Comparison of ENCODE assay signal across 8 mouse cellular contexts in genomic region chr12:108239441-108239840, GRCm38 (mm10). TPM values are rescaled to one million over a fixed set of nuclear protein-coding genes. Genes with fewer than 3 reads are reported as not detected.
A peak's percentile ranks its signal among the peaks of the same experiment; 100 is the strongest.
DNase-seq lines count a peak whose midpoint lies in the region; ATAC-seq lines count a peak whose summit lies in the region.

No protein-coding gene starts in this region.

- H3K36me3 ChIP-seq in embryonic facial prominence, embryonic 11.5 days (replicated peaks; ENCODE audit: control insufficient read depth, insufficient read depth, low read depth, low read length) = no peaks in the 10 kb centered on the region
- H3K36me3 ChIP-seq in heart, embryonic 16.5 days (ENCODE audit: control insufficient read depth, insufficient read depth) = no peaks in the 10 kb centered on the region
- H3K36me3 ChIP-seq in midbrain, embryonic 11.5 days (ENCODE audit: control insufficient read depth, insufficient read depth, low read length) = no peaks in the 10 kb centered on the region

- H3K9me3 ChIP-seq in embryonic facial prominence, embryonic 11.5 days (replicated peaks; ENCODE audit: control insufficient read depth, low read length) = no peaks in the 10 kb centered on the region
- H3K9me3 ChIP-seq in heart, embryonic 16.5 days (replicated peaks; ENCODE audit: control insufficient read depth, low read length) = no peaks in the 10 kb centered on the region
- no peaks in the 10 kb centered on the region for H3K9me3 ChIP-seq in midbrain, embryonic 11.5 days (ENCODE audit: control insufficient read depth, low read length)

- H3K4me2 ChIP-seq in embryonic facial prominence, embryonic 11.5 days (ENCODE audit: low read depth, low read length) = no peak overlapping the region
- H3K4me2 ChIP-seq in heart, embryonic 16.5 days (ENCODE audit: low read depth, low read length) = no peak overlapping the region; the same call in 1 of the 2 replicates
- H3K4me2 ChIP-seq in midbrain, embryonic 11.5 days = peak overlapping the region; percentile 21; the same call in 1 of the 2 replicates

- no peak overlapping the region for H3K27ac ChIP-seq in embryonic facial prominence, embryonic 11.5 days (replicated peaks; ENCODE audit: low read depth, low read length)
- H3K27ac ChIP-seq in heart, embryonic 16.5 days (ENCODE audit: low read length) = peak overlapping the region; percentile 82
- H3K27ac ChIP-seq in midbrain, embryonic 11.5 days (ENCODE audit: low read depth, low read length) = peak overlapping the region; percentile 89

- peaks cover 11% of the 10 kb centered on the region for H3K4me1 ChIP-seq in embryonic facial prominence, embryonic 11.5 days (ENCODE audit: control insufficient read depth, insufficient read depth, low read length)
- H3K4me1 ChIP-seq in heart, embryonic 16.5 days (ENCODE audit: control insufficient read depth, insufficient read depth, low read length) = peaks cover 84% of the 10 kb centered on the region
- H3K4me1 ChIP-seq in midbrain, embryonic 11.5 days (ENCODE audit: control insufficient read depth, insufficient read depth, low read length) = peaks cover 64% of the 10 kb centered on the region

- DNase-seq in ovary, adult 18-20 months (ENCODE audit: low spot score) = peak; percentile 46
- DNase-seq in ovary, postnatal 10 days (ENCODE audit: low spot score) = no peak
- DNase-seq in embryonic facial prominence, embryonic 11.5 days (ENCODE audit: low spot score) = peak; percentile 35
- DNase-seq in layer of hippocampus, adult 9-10 months (ENCODE audit: low spot score) = peak; percentile 62
- no peak for DNase-seq in midbrain, embryonic 11.5 days (ENCODE audit: low spot score, missing footprints)
- no peak for DNase-seq in thymus, postnatal 10 days (ENCODE audit: low spot score in 2 of 2)
- no peak for DNase-seq in testis, postnatal 10 days (ENCODE audit: low spot score)

- no peak overlapping the region for H3K4me3 ChIP-seq in embryonic facial prominence, embryonic 11.5 days (ENCODE audit: low read depth, low read length)
- no peak overlapping the region for H3K4me3 ChIP-seq in heart, embryonic 16.5 days (ENCODE audit: low read length)
- H3K4me3 ChIP-seq in midbrain, embryonic 11.5 days (ENCODE audit: low read depth, low read length) = no peak overlapping the region

- ATAC-seq in embryonic facial prominence, embryonic 11.5 days (replicated peaks; ENCODE audit: insufficient number of reproducible peaks, low FRiP score, low TSS enrichment, low read depth) = no peak
- peak; percentile 35 for ATAC-seq in heart, embryonic 16.5 days (replicated peaks; ENCODE audit: extremely low read depth, insufficient read depth, low FRiP score)
- peak; percentile 13; the same call in 1 of the 2 replicates for ATAC-seq in midbrain, embryonic 11.5 days (ENCODE audit: low FRiP score)

- H3K27me3 ChIP-seq in embryonic facial prominence, embryonic 11.5 days (ENCODE audit: control insufficient read depth, insufficient read depth, low read length) = no peaks in the 10 kb centered on the region
- H3K27me3 ChIP-seq in heart, embryonic 16.5 days (ENCODE audit: control insufficient read depth, insufficient read depth, low read length) = no peaks in the 10 kb centered on the region
- H3K27me3 ChIP-seq in midbrain, embryonic 11.5 days (ENCODE audit: control insufficient read depth, insufficient read depth, low read length) = no peaks in the 10 kb centered on the region

- 0 out of 2 replicates have a peak overlapping the region, but pooled peaks have one; percentile 10 for H3K9ac ChIP-seq in embryonic facial prominence, embryonic 11.5 days (replicated peaks; ENCODE audit: low read length)
- H3K9ac ChIP-seq in heart, embryonic 16.5 days (ENCODE audit: low read length) = peak overlapping the region; percentile 52
- H3K9ac ChIP-seq in midbrain, embryonic 11.5 days (ENCODE audit: low read length) = no peak overlapping the region; the same call in 1 of the 2 replicates

- 66% methylated on average over 5 of the region's 5 CpGs for WGBS in embryonic facial prominence, embryonic 11.5 days
- WGBS in heart, embryonic 16.5 days = 21% methylated on average over 5 of the region's 5 CpGs
- 31% methylated on average over 5 of the region's 5 CpGs for WGBS in midbrain, embryonic 11.5 days

RNA-seq across cellular contexts. Expression of gene Ccdc85c, which starts 35.8 kb away (rescaled TPM):
- polyA plus RNA-seq in embryonic facial prominence, embryonic 11.5 days (2014; fragmentation: Nextera tagmentation; extraction: Ambion mirVana) = 8.4 and 9.8 TPM in 2 replicates
- polyA plus RNA-seq in heart, embryonic 16.5 days (2015; fragmentation: Nextera tagmentation; extraction: Ambion mirVana) = 4.2 and 4.6 TPM in 2 replicates
- 19.2 and 20.4 TPM in 2 replicates for polyA plus RNA-seq in midbrain, embryonic 11.5 days (2014; fragmentation: Nextera tagmentation; extraction: Ambion mirVana)

Comparison
In these comparisons a context has a peak if more than half of its experiments do, and no peak if none do; other contexts are left out.
1. DNase-seq: peak in ovary, adult 18-20 months (single experiment), embryonic facial prominence, embryonic 11.5 days (single experiment) and layer of hippocampus, adult 9-10 months (single experiment); none in ovary, postnatal 10 days (single experiment), midbrain, embryonic 11.5 days (single experiment), thymus, postnatal 10 days (0 of 2) and testis, postnatal 10 days (single experiment).